In genomic region chr10:77415867-77416266, GRCm38 (mm10) we compare ENCODE assay signal across 10 mouse cellular contexts. TPM values are rescaled to one million over a fixed set of nuclear protein-coding genes. Genes with fewer than 3 reads are reported as not detected.
DNase-seq lines count a peak whose midpoint lies in the region; ATAC-seq and TF ChIP-seq lines count a peak whose summit lies in the region.
"Had no signal": no experiment of that assay in that cellular context is flagged by ENCODE, and none has a peak within 500 bp of the region (broad histone marks: within the 10 kb centered on the region; RNA-seq: fewer than 3 reads in every experiment).

No protein-coding gene starts in this region.

- peak in 1 of 2 experiments; percentile 45 for DNase-seq in cerebellum, adult 2 months
- no peak for DNase-seq in cerebellum, postnatal 4 days (ENCODE audit: low spot score in 2 of 2)
- DNase-seq in kidney, adult 9 months: no peak
- peak; percentile 45 to 71 for DNase-seq in lung, postnatal 4 days
- DNase-seq in thymus, postnatal 14 days: no peak
- DNase-seq in layer of hippocampus, adult 18-20 months (ENCODE audit: low spot score in 2 of 2): no peak
- DNase-seq: adrenal gland, adult 8-10 months had no signal

- TF ChIP-seq CTCF in cerebellum, adult 2 months (IDR thresholded peaks at IDR 0.05; ENCODE audit: borderline replicate concordance, insufficient read depth, low read depth, low read length): no peak

- no peaks in the 10 kb centered on the region for H3K36me3 ChIP-seq in kidney, embryonic 15.5 days
- no peaks in the 10 kb centered on the region for H3K36me3 ChIP-seq in hindbrain, embryonic 16.5 days (ENCODE audit: control insufficient read depth, insufficient read depth, low read length)

- peak overlapping the region; percentile 30 for H3K4me3 ChIP-seq in cerebellum, adult 2 months (replicated peaks; ENCODE audit: insufficient read depth, low read depth, low read length)
- H3K4me3 ChIP-seq in kidney, embryonic 15.5 days (replicated peaks): no peak overlapping the region
- no peak overlapping the region for H3K4me3 ChIP-seq in hindbrain, embryonic 16.5 days (ENCODE audit: low read length)

- no peaks in the 10 kb centered on the region; the same call in 1 of the 2 replicates for H3K9me3 ChIP-seq in kidney, embryonic 15.5 days (replicated peaks)
- H3K9me3 ChIP-seq in hindbrain, embryonic 16.5 days (ENCODE audit: control insufficient read depth, low read length): no peaks in the 10 kb centered on the region
- H3K9me3 ChIP-seq: limb, embryonic 15.5 days had no signal

- peak overlapping the region; percentile 98; the same call in 1 of the 2 replicates for H3K4me2 ChIP-seq in kidney, embryonic 15.5 days
- H3K4me2 ChIP-seq in hindbrain, embryonic 16.5 days (ENCODE audit: low read length): peak overlapping the region; percentile 94

- WGBS in cerebellum, adult 2 months: 56% methylated on average over 5 of the region's 5 CpGs
- WGBS in kidney, embryonic 15.5 days: 89% methylated on average over 5 of the region's 5 CpGs
- WGBS in hindbrain, embryonic 16.5 days: 77% methylated on average over 5 of the region's 5 CpGs

- H3K4me1 ChIP-seq in cerebellum, adult 2 months (ENCODE audit: control insufficient read depth, insufficient read depth, low read length): peaks cover 29% of the 10 kb centered on the region
- peaks cover 26% of the 10 kb centered on the region for H3K4me1 ChIP-seq in kidney, embryonic 15.5 days
- H3K4me1 ChIP-seq in hindbrain, embryonic 16.5 days (ENCODE audit: control insufficient read depth, insufficient read depth, low read depth, low read length): peaks cover 21% of the 10 kb centered on the region

- no peak overlapping the region for H3K9ac ChIP-seq in kidney, embryonic 15.5 days
- no peak overlapping the region for H3K9ac ChIP-seq in hindbrain, embryonic 16.5 days (ENCODE audit: low read depth, low read length)
- H3K9ac ChIP-seq: limb, embryonic 15.5 days had no signal

- no peak overlapping the region for H3K27ac ChIP-seq in cerebellum, adult 2 months (ENCODE audit: insufficient read depth, low read length)
- H3K27ac ChIP-seq in kidney, embryonic 15.5 days: no peak overlapping the region
- no peak overlapping the region for H3K27ac ChIP-seq in hindbrain, embryonic 16.5 days (ENCODE audit: low read depth, low read length)
- H3K27ac ChIP-seq: limb, embryonic 15.5 days had no signal

- ATAC-seq in kidney, embryonic 15.5 days (replicated peaks; ENCODE audit: low FRiP score): no peak
- no peak for ATAC-seq in hindbrain, embryonic 16.5 days

- no peaks in the 10 kb centered on the region for H3K27me3 ChIP-seq in cerebellum, adult 2 months (ENCODE audit: control insufficient read depth, insufficient read depth, low read length)
- peaks cover 23% of the 10 kb centered on the region for H3K27me3 ChIP-seq in kidney, embryonic 15.5 days
- 0 out of 2 replicates have a peak, but pooled peaks cover 2% of the 10 kb centered on the region for H3K27me3 ChIP-seq in hindbrain, embryonic 16.5 days (replicated peaks; ENCODE audit: control insufficient read depth, insufficient read depth, low read length)

- no peak for TF ChIP-seq POLR2A in cerebellum, adult 2 months (IDR thresholded peaks at IDR 0.05; ENCODE audit: borderline replicate concordance, insufficient read depth, low read length)

RNA-seq across cellular contexts. Expression of gene Adarb1, which starts 2.2 kb away (rescaled TPM):
- polyA plus RNA-seq in cerebellum, adult 2 months (2012; rRNA removed): 154 and 173 TPM in 2 replicates
- 6.4 and 6.9 TPM in 2 replicates for polyA plus RNA-seq in kidney, embryonic 15.5 days (2015; fragmentation: Nextera tagmentation; extraction: Ambion mirVana)
- 19.9 and 20.6 TPM in 2 replicates for polyA plus RNA-seq in hindbrain, embryonic 16.5 days (2015; fragmentation: Nextera tagmentation; extraction: Ambion mirVana)
- 100 to 1,000 TPM; 111 to 119 TPM for total RNA-seq in layer of hippocampus, adult 18-20 months (2021)

Comparison
In these comparisons a context has a peak if more than half of its experiments do, and no peak if none do; other contexts are left out.
1. DNase-seq: peak in lung, postnatal 4 days (2 of 2); none in cerebellum, postnatal 4 days (0 of 2), kidney, adult 9 months (single experiment), thymus, postnatal 14 days (single experiment) and layer of hippocampus, adult 18-20 months (0 of 2).